Mouse (Mus musculus) neural tube, embryonic 11.5 days (tissue): ENCODE results near the gene Scyl2. TPM values are rescaled to one million over a fixed set of nuclear protein-coding genes. Genes with fewer than 3 reads are reported as not detected.
"Not testable (repeated sequence)": the region's sequence is repeated elsewhere in the genome, so short reads cannot be mapped to it uniquely, and the experiment has no call there.

ENCODE experiments used
- ATAC-seq: fragments of 200-750 bp; cut with Nextera tagmentation; 2 replicates; pipeline ENCODE4 v1.8.0; 2017; ENCODE audit warnings: moderate number of reproducible peaks, mild to moderate bottlenecking, moderate TSS enrichment, moderate library complexity; ENCODE audit not compliant: insufficient read depth, low FRiP score, low TSS enrichment
- DNase-seq: peaks from one replicate; pipeline ENCODE4 v3.0.0-alpha.2; 2015; ENCODE audit warnings: low spot score
- H3K27ac ChIP-seq: fragments of 300-500 bp; sonication (generic); 2 replicates; pipeline ENCODE4 v1.5.1; 2014; ENCODE audit warnings: low read depth, mild to moderate bottlenecking, low read length
- H3K27me3 ChIP-seq: fragments of 300-500 bp; sonication (generic); 2 replicates; pipeline ENCODE4 v1.6.1; 2014; ENCODE audit warnings: mild to moderate bottlenecking, low read length, mixed read lengths; ENCODE audit not compliant: control insufficient read depth, insufficient read depth
- H3K36me3 ChIP-seq: fragments of 300-500 bp; sonication (generic); 2 replicates; pipeline ENCODE4 v1.6.1; 2014; ENCODE audit warnings: mild to moderate bottlenecking, low read length, moderate library complexity, mixed read lengths; ENCODE audit not compliant: control insufficient read depth, insufficient read depth
- H3K4me1 ChIP-seq: fragments of 300-500 bp; sonication (generic); 2 replicates; pipeline ENCODE4 v1.6.1; 2014; ENCODE audit warnings: low read length, mixed read lengths; ENCODE audit not compliant: control insufficient read depth, insufficient read depth
- H3K4me2 ChIP-seq: fragments of 300-500 bp; sonication (generic); 2 replicates; pipeline ENCODE4 v1.6.1; 2014; ENCODE audit warnings: low read depth, mild to moderate bottlenecking, moderate library complexity
- H3K4me3 ChIP-seq: fragments of 300-500 bp; sonication (generic); 2 replicates; pipeline ENCODE4 v1.5.1; 2014; ENCODE audit warnings: low read depth, low read length
- H3K9ac ChIP-seq: fragments of 300-500 bp; sonication (generic); 2 replicates; pipeline ENCODE4 v1.6.1; 2014; ENCODE audit warnings: mild to moderate bottlenecking, low read length
- H3K9me3 ChIP-seq: fragments of 300-500 bp; sonication (generic); 2 replicates; pipeline ENCODE4 v1.6.1; 2016; ENCODE audit warnings: low read length; ENCODE audit not compliant: control insufficient read depth
- WGBS: fragments of 180-500 bp; shearing (Covaris S2); extraction: QIAGEN DNeasy Blood & Tissue Kit; methylation state at CpG from one replicate; pipeline ENCODE4 v1.1.7; 2014; 5-methylcytosine and 5-hydroxymethylcytosine counted together
- polyA plus RNA-seq: library from polyadenylated mRNA; unstranded; fragments of >200 nt; fragmentation: Nextera tagmentation; extraction: Ambion mirVana; gene quantifications from 2 replicates; pipeline ENCODE4 v1.2.1, GENCODE M21; 2014

The Scyl2 gene
- polyA plus RNA-seq, 1 experiment from 2014 or later, result 21.5 TPM

DNA sequence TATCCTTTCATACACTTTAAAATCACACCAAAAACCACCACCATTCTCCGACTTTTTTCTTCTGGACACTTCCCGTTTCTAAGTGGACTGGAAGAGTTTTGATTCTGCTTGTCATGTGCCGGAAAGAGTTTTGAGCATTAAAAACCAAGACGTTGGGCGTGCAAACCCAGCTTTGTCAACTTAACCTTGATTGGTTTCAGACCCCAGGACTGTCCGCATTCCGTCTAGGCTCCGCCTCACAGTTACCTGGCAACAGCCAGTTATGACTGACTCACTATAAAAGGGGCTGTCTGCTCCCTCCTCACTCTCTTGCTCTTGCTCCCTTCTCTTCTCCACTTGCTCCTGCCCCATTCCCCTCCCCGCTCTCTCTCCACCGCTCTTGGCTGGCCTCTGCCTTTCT is 22.6 kb upstream of the Scyl2 start:
- Histone ChIP-seq H3K4me2 (no peak overlapping the region), H3K4me3 (no peak overlapping the region), H3K9ac (no peak overlapping the region), H3K4me1 (no peaks in the 10 kb centered on the region), H3K27me3 (no peaks in the 10 kb centered on the region), H3K36me3 (no peaks in the 10 kb centered on the region), H3K27ac (no peak overlapping the region), H3K9me3 (no peaks in the 10 kb centered on the region)
- 39% methylated on average over 10 of the region's 10 CpGs for WGBS
- peak; percentile 10 for DNase-seq
- ATAC-seq, result 0 out of 2 replicates have a peak, but pooled peaks have one; percentile 35

GRCm38 (mm10) chr10:89707397-89707796 is 21.3 kb upstream of the Scyl2 start:
- H3K27me3 ChIP-seq, result no peaks in the 10 kb centered on the region
- WGBS, result 89% methylated on average over 3 of the region's 3 CpGs
- H3K4me1 ChIP-seq, result no peaks in the 10 kb centered on the region
- H3K4me2 ChIP-seq, result no peak overlapping the region
- no peaks in the 10 kb centered on the region for H3K9me3 ChIP-seq
- ATAC-seq (no peak), DNase-seq (no peak)
- no peak overlapping the region for H3K4me3 ChIP-seq
- H3K27ac ChIP-seq, result no peak overlapping the region
- H3K36me3 ChIP-seq, result no peaks in the 10 kb centered on the region
- H3K9ac ChIP-seq, result no peak overlapping the region

DNA sequence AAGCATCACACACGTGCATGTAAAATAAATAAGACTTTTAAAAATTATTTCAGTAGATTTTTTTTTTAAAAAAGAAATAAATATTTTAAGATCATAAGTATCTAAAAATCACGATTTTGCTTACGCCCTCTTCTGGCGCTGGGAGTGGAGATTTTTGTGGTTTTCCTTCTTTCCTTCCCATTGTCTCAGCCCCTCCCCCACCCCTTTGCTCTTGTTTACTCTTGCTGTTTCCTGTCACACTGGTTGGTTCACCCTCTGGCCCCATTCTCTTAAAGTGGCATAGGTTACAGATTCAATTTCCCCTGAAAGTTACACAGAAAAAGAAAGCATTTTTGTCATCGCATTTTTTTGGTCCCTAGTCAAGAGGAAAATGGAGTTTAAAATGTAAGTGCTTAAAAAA is 17.0 kb upstream of the Scyl2 start:
- DNase-seq (no peak), ATAC-seq (no peak)

DNA sequence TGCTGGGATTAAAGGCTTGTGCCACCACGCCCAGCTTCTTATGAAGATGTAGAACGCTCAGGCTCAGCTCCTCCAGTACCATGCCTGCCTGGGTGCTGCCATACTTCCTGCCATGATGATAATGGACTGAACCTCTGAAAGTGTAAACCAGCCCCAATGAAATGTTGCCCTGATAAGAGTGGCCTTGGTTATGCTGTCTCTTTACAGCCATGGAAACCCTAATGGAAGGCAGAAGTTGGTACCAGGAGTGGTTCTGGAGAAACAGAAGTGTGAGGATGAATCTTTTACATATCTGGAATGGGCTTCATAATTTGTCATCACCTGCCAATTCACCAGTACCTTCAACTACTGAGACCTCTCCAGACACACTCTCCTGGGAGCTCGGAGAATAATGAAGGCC is 11.9 kb upstream of the Scyl2 start:
- Histone ChIP-seq H3K4me2 (no peak overlapping the region), H3K9ac (no peak overlapping the region), H3K4me1 (no peaks in the 10 kb centered on the region), H3K27ac (no peak overlapping the region), H3K4me3 (no peak overlapping the region), H3K36me3 (no peaks in the 10 kb centered on the region), H3K9me3 (no peaks in the 10 kb centered on the region), H3K27me3 (no peaks in the 10 kb centered on the region)
- 93% methylated on average over 3 of the region's 3 CpGs for WGBS
- no peak for DNase-seq
- no peak for ATAC-seq

More for the DNA sequence above, 17.0 kb upstream of the Scyl2 start:
- no peak overlapping the region for H3K4me2 ChIP-seq
- WGBS, result 58% methylated on average over 5 of the region's 5 CpGs
- H3K4me1 ChIP-seq, result no peaks in the 10 kb centered on the region
- H3K27ac ChIP-seq, result no peak overlapping the region
- H3K27me3 ChIP-seq, result no peaks in the 10 kb centered on the region
- H3K9ac ChIP-seq, result no peak overlapping the region
- H3K4me3 ChIP-seq, result no peak overlapping the region
- no peaks in the 10 kb centered on the region for H3K36me3 ChIP-seq
- no peaks in the 10 kb centered on the region for H3K9me3 ChIP-seq

- not testable (repeated sequence) for H3K36me3 ChIP-seq, H3K9me3 ChIP-seq, H3K4me1 ChIP-seq, DNase-seq, H3K4me2 ChIP-seq, H3K27ac ChIP-seq, ATAC-seq, H3K9ac ChIP-seq, H3K4me3 ChIP-seq, H3K27me3 ChIP-seq
- 73% methylated on average over 2 of the region's 2 CpGs for WGBS
Observed at GRCm38 (mm10) chr10:89696270-89696669, 10.2 kb upstream of the Scyl2 start.

DNA sequence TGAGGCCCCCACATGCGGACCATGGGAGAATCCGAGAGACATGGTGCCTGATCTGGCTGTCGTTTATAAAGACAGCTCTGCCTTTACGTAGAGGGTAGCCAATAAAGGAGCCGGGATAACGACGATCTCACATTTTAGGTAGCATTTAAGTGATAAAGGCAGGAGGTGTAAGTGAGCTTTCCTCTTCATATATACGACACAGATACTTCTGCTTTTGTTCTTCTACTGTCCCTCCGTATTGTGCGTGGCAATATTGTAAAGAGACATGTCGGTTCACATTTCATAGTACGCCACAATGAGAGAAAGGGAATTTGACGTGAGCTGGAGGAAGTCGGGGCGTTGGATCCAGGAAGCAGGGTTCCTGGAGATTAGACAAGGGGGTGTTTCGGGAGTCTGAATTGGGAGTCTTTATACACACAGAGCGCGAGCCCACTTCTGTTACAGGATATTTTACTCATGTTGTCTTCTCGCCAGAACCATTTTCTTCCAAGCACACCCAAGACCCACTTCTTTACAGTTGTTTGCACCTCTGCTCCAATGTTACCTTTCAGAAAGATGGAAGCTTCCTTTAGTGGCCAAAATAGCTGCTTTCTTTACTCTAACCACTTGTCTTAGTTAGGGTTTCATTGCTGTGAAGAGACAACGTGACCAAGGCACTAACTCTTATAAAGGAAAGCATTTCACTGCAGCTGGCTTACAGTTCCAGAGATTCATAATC is 9.3 kb upstream of the Scyl2 start:
- 83% methylated on average over 20 of the region's 20 CpGs for WGBS
- Histone ChIP-seq H3K27ac (no peak overlapping the region), H3K4me1 (no peaks in the 10 kb centered on the region), H3K4me2 (no peak overlapping the region), H3K4me3 (no peak overlapping the region), H3K9ac (no peak overlapping the region), H3K36me3 (no peaks in the 10 kb centered on the region), H3K9me3 (no peaks in the 10 kb centered on the region), H3K27me3 (no peaks in the 10 kb centered on the region)
- DNase-seq (no peak), ATAC-seq (no peak)

GRCm38 (mm10) chr10:89690021-89690420 is 3.9 kb upstream of the Scyl2 start:
- Histone ChIP-seq H3K9ac (no peak overlapping the region), H3K9me3 (no peaks in the 10 kb centered on the region), H3K27me3 (no peaks in the 10 kb centered on the region), H3K4me1 (peaks cover 1% of the 10 kb centered on the region; the same call in 1 of the 2 replicates), H3K4me3 (no peak overlapping the region), H3K4me2 (no peak overlapping the region), H3K36me3 (no peaks in the 10 kb centered on the region), H3K27ac (no peak overlapping the region)
- DNase-seq (no peak), ATAC-seq (no peak)
- WGBS, result 68% methylated on average over 8 of the region's 8 CpGs

GRCm38 (mm10) chr10:89687455-89687854 is 1.4 kb upstream of the Scyl2 start:
- ATAC-seq (no peak), DNase-seq (no peak)
- no peak overlapping the region for H3K4me2 ChIP-seq
- no peak overlapping the region for H3K4me3 ChIP-seq
- H3K36me3 ChIP-seq, result no peaks in the 10 kb centered on the region
- peaks cover 3% of the 10 kb centered on the region; the same call in 1 of the 2 replicates for H3K4me1 ChIP-seq
- no peaks in the 10 kb centered on the region for H3K9me3 ChIP-seq
- H3K27ac ChIP-seq, result no peak overlapping the region
- 80% methylated on average over 2 of the region's 2 CpGs for WGBS
- no peak overlapping the region for H3K9ac ChIP-seq
- no peaks in the 10 kb centered on the region for H3K27me3 ChIP-seq

DNA sequence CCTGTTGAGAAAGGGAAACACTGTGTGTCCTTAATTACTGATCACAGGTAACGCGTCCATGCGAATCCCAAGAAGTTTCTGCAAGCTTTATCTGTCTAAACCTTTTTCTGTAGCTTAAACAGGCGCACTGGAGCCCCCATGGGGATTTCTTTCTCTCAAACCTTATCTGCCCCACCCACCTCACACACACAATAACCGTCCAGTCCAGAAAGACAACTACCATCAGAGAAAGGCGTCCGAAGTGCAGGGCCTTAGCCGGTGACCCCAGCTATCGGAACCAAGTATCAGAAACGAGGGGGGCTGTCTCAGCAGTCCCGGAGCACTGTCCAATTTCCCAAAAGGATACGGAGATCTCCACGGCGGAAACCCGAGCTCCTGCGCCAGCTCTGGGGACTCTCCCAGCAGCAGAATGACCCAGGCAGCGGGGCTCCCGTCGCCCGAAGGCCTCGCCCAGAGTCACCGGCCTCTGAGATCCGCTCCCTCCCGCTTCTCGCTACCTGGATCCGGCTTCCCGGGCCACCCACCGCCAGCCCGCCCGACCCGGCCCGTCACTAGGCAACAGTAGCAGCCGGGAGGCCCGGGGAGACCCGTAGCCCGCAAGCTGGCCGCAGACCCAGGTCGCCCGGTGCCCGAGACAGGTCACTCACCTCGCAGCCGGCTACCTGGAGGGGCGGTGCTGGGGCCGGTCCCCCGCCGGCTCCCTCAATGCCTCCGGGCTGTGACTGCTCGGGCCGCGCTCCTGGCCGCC is 520 bp downstream of the Scyl2 start:
- DNase-seq (peak; percentile 15), ATAC-seq (peak; percentile 71)
- Histone ChIP-seq H3K4me3 (peak overlapping the region; percentile 98), H3K9me3 (no peaks in the 10 kb centered on the region), H3K27me3 (no peaks in the 10 kb centered on the region), H3K27ac (peak overlapping the region; percentile 62; the same call in 1 of the 2 replicates), H3K4me1 (peaks cover 3% of the 10 kb centered on the region; the same call in 1 of the 2 replicates), H3K36me3 (no peaks in the 10 kb centered on the region), H3K9ac (peak overlapping the region; percentile 79), H3K4me2 (peak overlapping the region; percentile 87)
- 2% methylated on average over 51 of the region's 51 CpGs for WGBS
